Mouse (Mus musculus) kidney, postnatal 14 days (tissue): ENCODE data around the gene Gja10.

ENCODE experiments used
- DNase-seq: peaks from one replicate; pipeline ENCODE4 v3.0.0; 2022; ENCODE audit warnings: mixed read lengths

Gja10 gene

GRCm38 (mm10) chr4:32602660-32603059 lies at the start of gene Gja10:
Gja10 (minus strand) TSS chr4:32602760.
- DNase-seq: no peak

- DNase-seq: no peak
Observed at GRCm38 (mm10) chr4:32651669-32652068, 49.1 kb upstream of the Gja10 start.

DNA sequence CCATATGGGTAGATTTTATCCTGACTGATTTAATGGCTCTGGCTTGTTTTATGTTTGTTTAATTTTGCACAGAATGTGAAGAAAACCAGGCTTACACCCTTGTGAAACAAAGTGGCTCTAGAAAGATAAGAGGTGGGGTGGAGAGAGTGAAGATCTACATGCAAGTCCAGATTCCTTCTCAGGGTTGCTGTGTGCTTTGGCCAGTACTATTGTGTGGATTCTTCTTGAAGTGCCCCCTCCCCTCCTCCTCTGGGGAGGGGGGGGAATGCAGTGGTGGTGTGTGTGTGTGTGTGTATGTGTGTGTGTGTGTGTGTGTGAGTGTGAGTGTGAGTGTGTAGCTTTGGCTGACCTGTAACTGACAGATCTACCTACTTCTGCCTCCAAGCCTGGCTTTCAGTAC lies 19.1 kb upstream of the Gja10 start:
- DNase-seq: no peak

- peak; percentile 99 for DNase-seq
Observed at GRCm38 (mm10) chr4:32615034-32615881, 12.7 kb upstream of the Gja10 start, which contains the start of gene Casp8ap2. Casp8ap2 (plus strand) TSS chr4:32615451.

DNA sequence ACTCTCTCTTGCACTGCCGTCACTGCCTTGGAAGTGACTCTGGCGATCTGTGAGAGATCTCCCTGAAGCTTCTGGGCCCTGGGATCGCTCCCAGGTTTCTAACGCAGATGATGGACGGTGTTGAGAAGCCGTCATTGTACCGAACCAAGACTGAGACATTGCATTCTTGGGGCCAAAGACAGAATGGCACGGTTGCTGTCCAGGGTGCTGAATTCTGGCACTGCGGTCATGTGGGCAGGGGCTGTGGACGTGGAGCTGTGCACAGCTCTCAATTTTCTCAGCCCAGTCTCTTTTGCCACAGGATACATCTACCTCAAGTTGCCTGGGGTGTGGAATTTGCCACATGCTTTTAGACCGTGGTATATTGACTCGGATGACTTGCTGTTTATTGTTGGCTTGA lies 1.4 kb downstream of the Gja10 start:
- peak; percentile 57 for DNase-seq

DNA sequence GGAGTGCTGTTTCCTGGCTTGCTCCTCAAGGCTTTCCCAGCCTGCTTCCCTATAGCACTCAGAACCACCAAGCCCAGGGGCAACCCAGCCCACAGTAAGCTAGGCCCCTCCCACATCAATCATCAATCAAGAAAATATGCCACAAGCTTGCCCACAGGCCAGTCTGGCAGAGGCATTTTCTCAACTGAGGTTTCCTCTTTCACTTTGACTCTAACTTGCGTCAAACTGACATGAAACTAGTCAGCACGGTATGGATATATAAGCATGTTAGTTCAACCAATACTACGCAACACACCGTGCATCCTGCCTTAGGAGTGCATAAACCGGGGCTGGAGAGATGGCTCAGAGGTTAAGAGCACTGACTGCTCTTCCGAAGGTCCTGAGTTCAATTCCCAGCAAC lies 14.3 kb downstream of the Gja10 start:
- no peak for DNase-seq

GRCm38 (mm10) chr4:32587543-32587942 lies 15.0 kb downstream of the Gja10 start:
- no peak for DNase-seq

DNA sequence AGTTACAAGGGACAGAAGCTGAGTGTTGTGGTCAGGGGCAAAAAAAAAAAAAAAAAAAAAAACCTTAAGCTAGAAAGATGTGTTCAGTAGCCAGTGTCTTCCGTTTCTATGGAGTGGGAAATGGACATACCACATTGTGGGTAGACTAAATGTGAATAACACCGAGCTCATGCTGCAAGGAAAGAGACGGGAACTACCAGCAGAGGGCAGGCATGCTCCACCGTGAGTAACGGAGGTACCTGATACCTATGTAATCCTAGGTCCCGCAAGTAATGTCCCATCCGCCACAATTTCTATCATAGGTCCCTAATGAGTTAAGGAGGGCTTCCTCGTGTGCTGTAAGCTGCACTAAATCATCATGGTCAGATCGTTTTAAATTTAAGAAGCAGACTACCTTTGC lies 16.0 kb downstream of the Gja10 start:
- peak; percentile 61 for DNase-seq

GRCm38 (mm10) chr4:32584181-32584580 lies 18.4 kb downstream of the Gja10 start:
- no peak for DNase-seq

DNA sequence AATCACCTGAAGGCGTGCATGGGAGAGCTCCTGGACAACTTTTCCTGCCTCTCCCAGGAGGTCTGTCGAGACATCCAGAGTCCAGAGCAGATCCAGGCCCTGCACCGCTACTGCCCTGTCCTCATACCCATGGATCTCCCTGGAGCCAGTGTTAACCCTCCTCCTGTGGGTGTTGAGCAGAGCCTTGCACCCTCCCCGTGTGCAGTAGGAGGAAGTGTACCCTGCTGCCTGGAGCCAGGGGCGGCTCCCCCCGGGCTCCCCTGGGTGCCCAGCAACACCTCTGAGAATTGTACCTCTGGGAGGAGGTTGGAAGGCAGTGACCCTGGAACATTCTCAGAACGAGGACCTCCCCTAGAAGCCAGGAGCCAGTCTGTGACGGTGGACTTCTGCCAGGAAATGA lies 22.7 kb downstream of the Gja10 start:
- no peak for DNase-seq

DNA sequence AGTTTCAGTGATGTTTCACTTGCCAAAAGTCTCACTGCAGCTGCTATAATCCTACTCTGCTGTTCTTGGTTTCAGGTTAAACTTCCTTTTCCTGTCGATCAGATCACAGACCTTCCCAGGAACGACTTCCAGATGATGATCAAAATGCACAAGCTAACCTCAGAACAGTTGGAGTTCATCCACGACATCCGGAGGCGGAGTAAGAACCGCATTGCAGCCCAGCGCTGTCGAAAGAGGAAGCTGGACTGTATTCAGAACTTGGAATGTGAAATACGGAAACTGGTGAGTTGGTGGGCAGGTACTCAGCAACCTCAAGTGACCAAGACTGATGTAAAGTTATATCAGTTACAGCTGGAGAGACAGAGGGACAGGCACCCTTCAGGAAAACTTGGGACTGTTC lies 27.4 kb downstream of the Gja10 start:
- DNase-seq: peak; percentile 11

DNA sequence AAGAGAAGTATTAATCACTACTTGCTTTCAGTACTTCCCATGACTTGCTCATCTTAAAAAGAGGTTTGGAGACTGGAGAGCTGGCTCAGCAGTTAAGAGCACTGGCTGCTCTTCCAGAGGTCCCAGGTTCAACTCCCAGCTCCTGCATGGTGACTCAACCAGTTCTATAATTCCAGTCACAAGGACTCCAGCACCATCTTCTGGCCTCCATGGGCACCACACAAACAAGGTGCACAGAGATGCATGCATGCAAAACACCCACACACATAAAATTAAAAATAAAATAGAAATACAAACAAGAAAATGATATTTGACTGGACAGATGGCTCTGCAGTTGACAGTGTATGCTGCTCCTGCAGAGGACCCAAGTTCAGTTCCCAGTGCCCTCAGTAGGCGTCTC lies 28.0 kb downstream of the Gja10 start:
- no peak for DNase-seq

DNA sequence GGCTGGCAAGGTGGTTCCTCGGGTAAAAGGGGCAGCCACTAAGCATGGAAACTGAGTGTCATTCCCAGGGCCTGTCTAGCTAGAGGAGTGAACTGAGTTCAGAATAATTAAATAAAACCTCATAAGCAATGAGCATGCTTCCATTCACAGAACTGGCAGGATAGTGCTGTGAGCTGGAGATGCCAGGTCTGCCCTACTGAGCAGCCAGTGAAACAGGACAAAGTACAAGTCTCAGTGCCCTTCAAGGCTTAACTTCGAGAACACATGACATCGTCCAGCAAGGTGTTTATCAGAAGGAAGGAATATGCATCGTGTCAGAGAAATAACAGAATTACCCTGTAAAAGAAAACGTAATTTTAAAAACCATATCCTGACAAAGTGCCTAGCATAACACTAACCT lies 29.0 kb downstream of the Gja10 start:
- DNase-seq: no peak

DNA sequence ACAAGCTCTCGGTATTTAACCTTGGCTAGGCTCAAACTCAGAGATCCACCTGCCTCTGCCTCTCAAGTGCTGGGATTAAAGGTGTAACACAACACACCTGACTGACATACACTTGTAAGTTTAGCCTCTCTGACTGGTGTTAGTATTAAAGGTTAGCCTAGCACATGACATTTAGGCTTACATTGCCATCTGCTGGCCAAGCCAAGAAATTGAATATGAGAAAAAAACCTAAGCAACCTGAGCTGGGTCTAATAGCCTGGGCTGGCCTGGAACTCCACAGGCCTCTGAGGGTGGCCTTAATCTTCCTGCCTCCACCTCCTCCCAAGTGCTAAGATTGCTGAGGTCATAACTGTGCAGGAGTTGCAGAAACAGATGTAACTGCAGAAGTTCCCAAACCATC lies 30.4 kb downstream of the Gja10 start:
- peak; percentile 56 for DNase-seq

GRCm38 (mm10) chr4:32571441-32571840 lies 31.1 kb downstream of the Gja10 start:
- no peak for DNase-seq

DNA sequence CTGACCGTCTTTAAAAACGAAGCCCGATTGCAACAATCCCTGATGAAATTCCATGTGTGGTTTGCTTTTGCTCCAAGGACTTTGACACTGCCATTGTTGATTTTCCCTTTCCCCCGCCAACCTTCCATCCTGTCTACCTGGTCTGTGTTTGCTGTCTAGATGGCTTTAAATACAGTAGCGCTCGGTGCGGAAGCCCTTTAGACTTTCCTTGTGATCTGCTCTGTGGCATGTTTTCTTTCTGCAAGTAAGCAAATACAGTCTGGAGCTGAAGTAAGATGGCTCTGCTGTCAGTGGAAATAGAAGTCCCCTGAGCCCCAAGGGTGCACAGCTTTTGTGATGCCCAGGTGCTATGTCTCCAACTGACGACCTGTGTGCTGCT lies 31.6 kb downstream of the Gja10 start:
- no peak for DNase-seq

DNA sequence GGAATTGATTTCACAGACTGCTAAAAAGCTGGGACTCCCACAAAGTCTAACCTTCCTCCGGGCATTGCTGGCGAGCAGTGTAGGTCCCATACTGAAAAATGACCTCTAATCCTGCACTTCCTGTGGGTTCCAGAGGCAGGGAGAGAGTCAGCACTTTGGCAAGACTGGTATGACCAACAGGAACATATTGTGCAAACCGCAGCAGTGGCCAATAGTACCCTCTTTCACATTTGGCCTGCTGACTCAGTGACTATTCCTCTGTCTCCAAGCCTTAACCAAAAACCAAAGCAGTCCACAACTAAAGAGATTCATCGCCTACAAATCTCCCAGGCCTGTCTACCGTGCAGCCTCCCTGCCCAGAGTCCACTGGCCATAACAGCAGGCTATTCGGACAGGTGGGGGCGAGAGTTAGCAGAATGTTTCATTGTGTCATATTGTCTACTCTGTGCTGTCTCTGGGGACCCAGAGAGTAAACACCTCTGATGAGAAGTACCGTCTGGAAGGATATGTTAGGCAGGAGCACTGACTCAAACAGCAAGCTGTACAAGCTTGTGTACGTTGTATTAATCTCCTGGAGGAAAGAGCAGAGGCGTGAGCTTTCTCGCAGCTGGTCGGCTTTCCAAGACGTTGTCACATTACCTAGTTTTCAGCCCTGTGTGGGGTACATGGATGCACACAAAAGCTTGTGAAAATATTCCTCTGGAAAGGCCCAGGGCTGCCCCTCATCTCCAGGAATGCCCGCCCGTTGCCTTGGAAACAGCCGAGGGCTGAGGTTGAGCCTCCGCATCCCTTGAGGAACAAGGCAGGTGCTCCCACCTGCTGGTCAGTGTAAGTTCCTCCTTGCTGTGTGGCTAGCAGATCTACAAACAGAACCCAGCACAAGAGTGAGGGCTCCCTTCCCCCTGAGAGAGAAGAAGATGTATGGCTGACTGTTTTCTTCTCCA lies 32.3 kb downstream of the Gja10 start:
- peak; percentile 33 for DNase-seq

DNA sequence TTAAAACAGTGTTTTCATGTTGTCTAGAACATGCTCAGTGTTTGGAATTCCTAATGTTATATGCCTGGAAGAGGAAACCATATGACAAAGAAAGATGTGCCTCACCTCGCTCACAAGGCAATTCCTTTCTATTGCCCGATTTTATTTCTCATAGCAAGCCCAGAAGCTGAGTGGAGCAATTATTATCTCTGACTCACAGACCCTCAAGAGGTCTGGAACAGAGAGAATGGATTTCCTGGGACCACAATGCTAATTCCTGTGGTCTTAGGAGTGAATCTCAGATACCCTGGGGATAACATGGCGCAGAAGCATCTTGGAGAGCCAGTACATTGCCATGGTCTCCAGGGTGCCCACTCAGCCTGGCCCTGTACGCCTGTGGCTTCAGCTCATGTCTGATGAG lies 33.5 kb downstream of the Gja10 start:
- DNase-seq: no peak

DNA sequence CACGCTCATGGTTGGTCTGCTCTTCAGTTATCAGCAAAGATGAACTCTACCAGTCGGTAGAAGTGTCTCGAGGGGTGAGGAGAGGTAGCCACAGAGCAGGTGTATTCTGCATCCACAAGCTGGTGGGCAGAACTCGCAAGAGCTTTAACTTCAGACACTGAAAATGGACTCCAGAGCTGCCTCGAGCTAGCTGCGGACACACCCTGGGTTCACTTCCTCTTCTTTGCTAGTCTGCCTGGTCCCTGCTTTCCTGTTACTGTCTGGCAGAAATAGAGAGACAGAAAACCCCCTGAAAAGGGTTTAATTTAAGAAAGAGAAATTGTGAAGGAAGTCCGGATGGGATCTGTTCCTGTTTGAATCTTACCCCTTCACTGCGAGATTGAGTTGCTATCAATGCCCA lies 37.6 kb downstream of the Gja10 start:
- no peak for DNase-seq

- no peak for DNase-seq
Observed at GRCm38 (mm10) chr4:32564416-32564815, 38.1 kb downstream of the Gja10 start.

- no peak for DNase-seq
Observed at GRCm38 (mm10) chr4:32562319-32563115, 40.0 kb downstream of the Gja10 start.

DNA sequence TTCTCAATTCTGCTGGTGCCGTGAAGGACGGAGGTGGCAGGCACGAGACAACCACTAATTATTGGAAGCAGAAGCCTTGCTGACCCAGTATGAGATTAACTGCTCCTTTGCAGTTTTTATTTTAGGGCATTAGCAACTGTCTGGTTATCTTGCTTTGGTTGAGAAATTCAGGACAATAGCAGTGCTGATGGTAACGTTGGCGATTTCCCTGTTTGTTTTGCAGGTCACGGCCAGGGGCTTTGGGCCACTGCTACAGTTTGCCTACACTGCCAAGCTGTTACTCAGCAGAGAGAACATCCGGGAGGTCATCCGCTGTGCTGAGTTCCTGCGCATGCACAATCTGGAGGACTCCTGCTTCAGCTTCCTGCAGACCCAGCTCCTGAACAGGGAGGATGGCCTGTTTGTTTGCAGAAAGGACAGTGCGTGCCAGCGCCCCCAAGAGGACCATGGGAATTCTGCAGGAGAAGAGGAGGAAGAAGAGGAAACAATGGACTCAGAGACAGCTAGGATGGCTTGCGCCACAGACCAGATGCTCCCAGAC lies 40.9 kb downstream of the Gja10 start:
- peak; percentile 53 for DNase-seq
